In the genomic region with DNA sequence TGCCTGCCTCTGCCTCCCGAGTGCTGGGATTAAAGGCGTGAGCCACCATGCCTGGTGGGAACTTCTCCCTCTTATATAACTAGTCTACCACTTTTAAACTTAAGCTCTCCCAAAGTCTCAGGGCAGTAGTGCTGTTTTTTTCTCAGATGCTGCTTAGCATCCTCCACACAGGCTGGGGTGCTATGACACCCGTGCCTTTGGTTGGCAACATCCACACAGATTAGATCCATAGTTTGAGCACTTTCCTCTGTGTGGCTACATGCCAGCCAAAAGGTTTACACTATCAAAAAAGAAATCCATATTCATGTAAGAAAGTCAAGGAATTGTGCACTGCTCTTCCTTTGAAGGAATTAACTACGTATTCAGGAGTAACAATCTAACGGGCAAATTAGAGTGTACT, we compare ENCODE assay signal across 11 mouse cellular contexts.
"Had no signal": no experiment of that assay in that cellular context is flagged by ENCODE, and none has a peak within 500 bp of the region (broad histone marks: within the 10 kb centered on the region; RNA-seq: fewer than 3 reads in every experiment).

No protein-coding gene starts in this region.

- DNase-seq: kidney, adult 2 months; kidney, postnatal 25 days; layer of hippocampus, adult 9-11 months; liver, embryonic 13.5 days; lung, adult 2 months; lung, postnatal 36 days; retina, postnatal 1 day; right cerebral cortex, postnatal 25 days; thymus, adult 2 months; thymus, postnatal 14 days; thymus, postnatal 4 days had no signal
